In the genomic region with DNA sequence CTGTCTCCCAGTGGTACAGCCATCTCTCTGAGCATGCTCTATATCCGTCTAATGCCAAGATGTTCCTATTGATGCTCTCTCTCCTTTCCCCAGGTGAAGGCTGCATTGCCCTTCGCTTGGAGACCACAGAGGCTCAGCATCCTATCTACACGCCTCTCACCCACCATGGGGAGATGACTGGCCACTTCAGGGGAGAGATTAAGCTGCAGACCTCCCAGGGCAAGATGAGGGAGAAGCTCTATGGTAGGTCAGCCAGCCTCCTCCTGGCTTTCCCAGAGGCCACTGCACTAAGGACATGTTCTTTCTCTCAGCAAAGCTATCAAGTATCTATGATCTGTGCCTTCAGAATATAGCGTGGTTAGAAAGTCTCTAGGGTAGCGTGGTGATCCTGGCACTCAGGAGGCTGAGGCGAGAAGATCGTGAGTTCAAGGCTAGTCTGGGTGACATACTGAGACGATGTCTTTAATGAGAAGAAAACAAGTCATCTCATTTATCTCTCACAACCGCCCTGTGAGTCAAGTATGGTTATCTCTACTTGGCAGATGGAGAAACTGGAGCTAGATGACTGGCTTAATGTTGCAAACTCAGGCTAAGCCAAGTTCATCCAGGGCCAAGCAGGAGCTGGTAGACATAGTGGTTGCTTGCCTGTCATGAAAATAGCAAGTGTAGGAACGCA, we compare ENCODE assay signal across 1 mouse cellular context.
TF ChIP-seq lines count a peak whose summit lies in the region.

No protein-coding gene starts in this region.

TF ChIP-seq in MEL, 35 proteins besides CTCF, POLR2A, EP300 and RAD21 (continued from another document):
- TF ChIP-seq GATA1 (IDR thresholded peaks at IDR 0.05; ENCODE audit: low read depth, low read length), result peak; percentile 95
- TF ChIP-seq CHD1 (IDR thresholded peaks at IDR 0.05; ENCODE audit: low read depth, low read length), result no peak
- TF ChIP-seq ZKSCAN1 (IDR thresholded peaks at IDR 0.05; ENCODE audit: low read depth, low read length), result no peak
- no peak for TF ChIP-seq ZC3H11A (IDR thresholded peaks at IDR 0.05; ENCODE audit: low read depth, low read length)
- no peak for TF ChIP-seq USF2 (IDR thresholded peaks at IDR 0.05; ENCODE audit: borderline replicate concordance in 1 of 2, insufficient read depth in 1 of 2, low read depth in 1 of 2, low read length in 2 of 2)
- peak; percentile 94; the same call in 1 of the 2 replicates for TF ChIP-seq UBTF (IDR thresholded peaks at IDR 0.05; ENCODE audit: borderline replicate concordance, insufficient read depth, low read depth, low read length)
- no peak for TF ChIP-seq MAZ (IDR thresholded peaks at IDR 0.05; ENCODE audit: low read depth, low read length)
- TF ChIP-seq HCFC1 (IDR thresholded peaks at IDR 0.05; ENCODE audit: low read depth, low read length), result no peak
- no peak for TF ChIP-seq POLR2AphosphoS5 (IDR thresholded peaks at IDR 0.05; ENCODE audit: borderline replicate concordance, low read depth, low read length)
- TF ChIP-seq POLR2AphosphoS2 (IDR thresholded peaks at IDR 0.05; ENCODE audit: low read length), result no peak
- TF ChIP-seq ZNF384 (IDR thresholded peaks at IDR 0.05; ENCODE audit: low read depth, low read length), result no peak
- TF ChIP-seq MAX (IDR thresholded peaks at IDR 0.05; ENCODE audit: low read length), result 0 out of 2 replicates have a peak, but pooled peaks have one; percentile 16
- no peak for TF ChIP-seq NELFE (IDR thresholded peaks at IDR 0.05; ENCODE audit: low read depth, low read length)
- TF ChIP-seq JUND (IDR thresholded peaks at IDR 0.05; ENCODE audit: low read depth, low read length), result peak; percentile 69; the same call in 1 of the 2 replicates
- TF ChIP-seq USF1 (IDR thresholded peaks at IDR 0.05; ENCODE audit: low read depth, low read length), result no peak
- TF ChIP-seq KAT2A (conservative IDR thresholded peaks at IDR 0.05; ENCODE audit: low read depth, low read length), result no peak
- TF ChIP-seq TAL1 (IDR thresholded peaks at IDR 0.05; ENCODE audit: low read length), result peak; percentile 98
- peak; percentile 73 for TF ChIP-seq MXI1 (IDR thresholded peaks at IDR 0.05; ENCODE audit: low read depth, low read length)
- peak; percentile 82 for TF ChIP-seq ETS1 (IDR thresholded peaks at IDR 0.05; ENCODE audit: low read depth, low read length)
- TF ChIP-seq TCF12 (IDR thresholded peaks at IDR 0.05; ENCODE audit: low read depth, low read length), result peak; percentile 95
- no peak for TF ChIP-seq ELF1 (IDR thresholded peaks at IDR 0.05; ENCODE audit: low read depth, low read length)
- peak; percentile 78 for TF ChIP-seq SIN3A (IDR thresholded peaks at IDR 0.05; ENCODE audit: low read length)
- TF ChIP-seq MAFK (IDR thresholded peaks at IDR 0.05; ENCODE audit: borderline replicate concordance, low read depth, low read length), result peak; percentile 52; the same call in 1 of the 2 replicates
- TF ChIP-seq ZMIZ1 (IDR thresholded peaks at IDR 0.05; ENCODE audit: low read depth, low read length), result no peak
- no peak; the same call in 1 of the 2 replicates for TF ChIP-seq BHLHE40 (IDR thresholded peaks at IDR 0.05; ENCODE audit: borderline replicate concordance, low read depth, low read length)
